Mouse (Mus musculus) right cerebral cortex, adult 18-20 months (tissue): ENCODE measurements around the gene Myrf.
A peak's percentile ranks its signal among the peaks of the same experiment; 100 is the strongest.

Experiments used
- DNase-seq: peaks from one replicate; pipeline ENCODE4 v3.0.0; 2022; ENCODE audit warnings: mixed read lengths

The Myrf gene

GRCm38 (mm10) chr19:10247165-10247564 is 6.6 kb upstream of the Myrf start:
- no peak for DNase-seq

DNA sequence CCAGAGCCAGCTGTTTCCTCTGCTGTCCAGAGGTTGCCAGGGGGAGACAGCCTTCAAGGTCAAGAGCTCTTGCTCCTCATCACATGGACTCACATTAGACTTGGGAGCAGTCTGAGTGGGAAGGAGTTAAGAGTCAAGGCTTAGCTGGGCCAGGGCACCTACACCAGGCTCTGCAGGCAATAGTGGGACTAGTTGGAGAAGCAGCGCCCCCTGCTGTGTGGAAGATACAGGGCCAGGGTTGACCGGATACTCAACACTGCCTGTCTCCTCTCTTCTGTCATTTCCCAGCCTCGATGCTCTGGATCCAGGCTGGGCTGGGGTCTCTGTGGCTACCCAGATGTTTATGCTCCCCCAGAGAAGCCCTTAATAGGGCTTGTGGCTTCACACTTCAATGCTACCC is 3.6 kb upstream of the Myrf start:
- peak; percentile 49 for DNase-seq

GRCm38 (mm10) chr19:10242916-10243315 is 2.4 kb upstream of the Myrf start:
- peak; percentile 34 for DNase-seq

- no peak for DNase-seq
Measured at GRCm38 (mm10) chr19:10239975-10240653, 434 bp downstream of the Myrf start.

DNA sequence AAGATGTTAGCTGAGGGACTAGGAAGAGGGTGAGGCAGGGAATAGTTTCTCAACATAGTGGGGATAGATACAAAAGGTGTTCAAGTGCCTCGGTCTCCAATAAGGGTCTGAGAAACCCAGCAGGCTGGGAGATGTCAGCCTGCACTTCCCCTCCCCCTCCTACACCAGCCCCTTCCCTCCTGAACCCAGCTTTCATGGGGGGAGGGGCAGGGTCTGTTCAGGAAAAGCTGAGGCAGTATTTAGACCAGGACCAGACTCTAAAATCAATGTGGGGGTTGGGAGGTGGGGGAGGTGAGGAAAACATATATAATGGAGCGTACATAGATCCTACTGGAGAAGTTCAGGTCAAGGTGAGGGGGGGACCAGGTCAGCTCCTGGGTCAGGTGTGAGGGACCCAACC is 1.1 kb downstream of the Myrf start:
- no peak for DNase-seq

DNA sequence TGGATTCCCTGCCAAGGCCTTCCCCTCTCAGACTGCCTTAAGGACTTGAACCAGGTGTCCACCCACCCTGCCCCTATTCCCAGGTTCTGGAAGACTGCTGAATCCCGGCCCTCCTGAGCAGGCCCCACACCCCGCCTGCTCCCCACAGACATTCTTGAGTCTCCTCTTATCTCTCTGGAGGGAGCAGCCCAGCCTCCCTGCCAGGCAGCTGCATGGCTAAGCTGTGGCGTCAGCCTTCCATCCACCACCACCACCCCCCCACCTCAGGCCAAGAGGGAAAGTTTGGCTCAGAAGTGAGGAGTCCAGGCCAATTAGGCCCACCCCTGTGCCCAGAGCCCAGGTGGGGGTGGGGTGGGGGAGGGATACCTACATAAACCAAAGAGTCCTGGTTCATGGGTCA is 2.1 kb downstream of the Myrf start:
- DNase-seq: no peak

DNA sequence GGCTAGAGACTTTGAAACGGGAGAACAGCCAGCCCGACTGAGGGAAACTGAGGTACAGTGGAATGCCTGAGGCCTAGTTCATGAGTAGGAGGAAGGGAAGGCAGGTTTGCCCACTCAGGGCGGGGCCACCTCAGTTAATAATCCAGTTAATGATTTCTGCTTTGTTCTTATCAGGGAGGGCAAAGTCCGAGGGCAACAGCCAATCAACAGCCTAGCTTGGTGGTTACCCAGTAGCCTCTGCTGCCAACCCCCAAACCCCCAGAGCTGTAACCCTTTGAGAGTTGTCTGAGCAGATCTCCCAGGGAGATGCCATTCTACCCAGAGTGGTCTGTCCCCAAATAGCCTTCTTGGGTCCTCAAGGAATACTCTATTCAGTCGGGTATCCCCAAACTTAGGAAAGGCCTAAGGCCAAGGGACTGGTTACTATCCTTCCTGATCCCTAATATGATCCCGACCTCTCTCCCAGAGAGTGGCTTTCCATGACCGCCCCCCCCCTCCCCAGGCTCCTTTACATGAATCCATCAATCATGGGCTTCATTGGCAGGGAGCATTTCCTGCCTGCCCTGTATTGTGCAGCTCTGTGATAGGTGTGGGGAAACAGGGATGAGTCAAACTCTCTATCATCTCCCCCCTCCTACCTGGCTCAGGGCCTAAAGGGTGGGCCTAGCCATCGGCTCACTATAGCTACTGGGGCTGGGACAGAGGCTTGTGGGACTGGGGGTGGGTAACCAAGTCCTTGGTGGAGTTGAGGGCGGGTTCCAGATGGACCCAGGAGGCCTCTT is 4.6 kb downstream of the Myrf start:
- DNase-seq: no peak

DNA sequence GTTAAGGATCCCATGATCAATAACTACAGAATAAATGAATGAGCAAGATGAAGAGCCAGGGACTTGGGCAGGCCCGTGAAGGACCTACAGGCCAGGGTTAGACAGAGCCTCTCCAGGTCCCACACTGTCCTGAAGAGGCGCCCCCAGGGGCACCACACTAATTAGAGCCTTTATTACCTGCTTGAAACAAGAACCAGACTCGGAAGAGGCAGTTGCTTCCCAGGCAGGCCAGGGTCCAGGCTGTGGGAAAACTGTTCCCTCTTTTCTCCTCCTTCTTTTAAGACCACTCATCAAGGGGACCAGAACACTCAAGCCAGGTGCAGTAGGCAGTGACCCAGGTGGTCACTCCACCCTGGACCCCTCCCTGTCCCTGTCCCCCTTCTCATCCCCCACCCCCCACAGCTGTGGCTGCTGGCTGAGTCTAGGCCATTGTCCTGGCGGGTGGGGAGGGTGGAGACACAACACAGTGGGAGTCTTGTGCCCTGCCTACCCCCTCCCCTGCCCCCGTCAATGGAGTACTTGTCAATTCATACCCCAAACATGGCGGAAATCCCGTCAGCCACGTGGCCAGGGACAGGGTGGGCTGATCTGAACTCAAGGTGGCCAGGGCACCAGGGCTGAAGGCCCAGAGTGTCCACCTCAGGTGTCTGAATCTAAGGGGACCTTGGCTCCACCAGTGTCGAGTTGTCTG is 8.1 kb downstream of the Myrf start:
- DNase-seq: peak; percentile 54

DNA sequence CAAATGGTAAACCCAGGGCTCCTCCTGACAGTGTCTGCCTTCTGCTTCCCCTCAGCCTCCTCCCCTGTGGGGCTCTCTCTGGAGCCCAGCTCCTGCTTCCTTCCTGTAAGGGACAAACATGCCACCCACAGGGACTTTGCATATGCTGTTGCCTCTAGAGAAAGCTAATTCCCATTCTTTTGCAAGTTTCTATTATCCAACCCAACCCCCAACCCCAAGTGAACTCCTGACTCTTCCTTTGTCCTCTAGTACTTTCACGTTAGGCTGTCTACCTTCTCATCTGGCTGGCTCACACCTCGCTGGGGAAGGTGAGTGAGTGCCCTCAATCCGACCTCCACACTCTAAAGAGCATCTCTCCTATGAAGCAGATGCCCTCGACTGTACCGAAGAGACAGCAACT is 8.7 kb downstream of the Myrf start:
- DNase-seq: no peak

DNA sequence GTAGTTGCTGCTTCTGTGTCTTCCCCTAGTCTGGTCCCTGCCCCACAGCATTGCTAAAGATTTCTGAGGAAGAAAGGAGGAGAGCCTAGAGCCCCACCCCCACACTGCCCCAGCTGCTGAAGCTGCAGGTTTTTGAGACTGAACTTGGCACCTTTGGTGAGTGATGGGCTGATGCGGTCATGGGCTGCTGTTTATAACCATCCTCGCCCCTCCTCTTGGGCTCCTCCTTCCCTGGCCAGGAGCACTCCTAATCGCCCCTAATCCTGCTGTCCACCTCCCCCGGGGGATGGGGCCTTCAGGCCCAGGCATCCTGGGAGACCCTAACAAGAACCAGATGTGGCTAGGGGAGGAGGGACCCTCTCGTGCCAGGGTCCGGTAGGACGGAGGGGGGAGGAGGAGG is 9.5 kb downstream of the Myrf start:
- no peak for DNase-seq

DNA sequence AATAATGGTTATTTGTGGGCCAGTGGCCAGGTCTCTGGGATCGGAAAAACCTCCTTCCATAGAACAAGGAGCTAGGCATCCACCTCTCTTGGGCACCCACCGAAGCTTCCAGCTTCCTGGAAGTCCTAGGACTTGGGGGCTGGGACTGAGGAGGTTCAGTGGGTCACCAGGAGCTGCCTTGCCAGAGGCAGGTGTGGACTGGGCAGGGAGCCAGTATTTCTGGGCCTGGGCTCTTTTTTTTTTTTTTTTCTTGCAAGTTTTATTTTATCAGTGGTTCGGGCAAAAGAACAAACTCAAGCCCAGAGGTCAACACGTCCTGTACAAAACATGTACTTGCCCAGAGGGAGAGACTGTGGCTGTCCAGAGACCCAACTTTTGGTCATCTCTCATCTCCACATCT is 14.8 kb downstream of the Myrf start:
- no peak for DNase-seq

DNA sequence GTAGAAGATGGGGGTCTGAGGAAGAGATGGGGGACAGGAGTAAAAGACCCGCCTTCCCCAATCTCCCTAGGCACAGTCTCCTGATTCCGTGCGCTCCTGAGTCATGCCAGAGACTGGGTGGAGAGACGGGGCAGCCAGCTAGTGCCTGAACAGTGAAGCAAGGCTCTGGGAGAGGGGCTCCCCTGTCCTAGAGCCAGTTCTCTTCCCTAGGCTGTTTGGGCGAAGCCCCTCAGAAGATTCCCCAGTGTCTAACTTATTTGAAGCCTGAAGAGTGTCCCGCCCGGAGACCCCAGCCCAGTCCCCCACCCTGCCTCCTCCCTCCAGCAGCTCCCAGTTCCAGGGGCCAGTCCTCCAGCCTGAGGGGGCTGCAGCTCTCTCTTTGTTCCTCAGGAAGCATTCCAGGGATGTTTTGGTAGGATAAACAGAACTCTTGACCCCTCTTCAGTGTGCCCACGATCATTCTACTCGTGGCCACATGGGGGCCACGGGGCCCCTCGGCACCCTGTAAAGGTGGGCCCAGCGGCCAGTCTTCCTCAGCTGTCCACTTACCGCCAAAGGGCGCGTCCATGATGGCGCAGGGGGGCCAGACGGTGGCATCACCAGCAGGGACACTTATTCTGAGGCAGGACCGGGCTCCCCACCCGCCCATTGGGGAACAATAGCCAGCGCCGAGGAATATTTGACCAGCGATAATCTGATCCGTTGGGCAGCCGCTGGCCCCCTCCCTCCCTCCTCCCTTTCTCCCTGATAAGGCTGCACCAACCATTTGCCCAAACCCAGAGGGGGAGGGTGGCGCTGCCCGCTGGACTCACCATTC is 15.7 kb downstream of the Myrf start:
- DNase-seq: no peak

DNA sequence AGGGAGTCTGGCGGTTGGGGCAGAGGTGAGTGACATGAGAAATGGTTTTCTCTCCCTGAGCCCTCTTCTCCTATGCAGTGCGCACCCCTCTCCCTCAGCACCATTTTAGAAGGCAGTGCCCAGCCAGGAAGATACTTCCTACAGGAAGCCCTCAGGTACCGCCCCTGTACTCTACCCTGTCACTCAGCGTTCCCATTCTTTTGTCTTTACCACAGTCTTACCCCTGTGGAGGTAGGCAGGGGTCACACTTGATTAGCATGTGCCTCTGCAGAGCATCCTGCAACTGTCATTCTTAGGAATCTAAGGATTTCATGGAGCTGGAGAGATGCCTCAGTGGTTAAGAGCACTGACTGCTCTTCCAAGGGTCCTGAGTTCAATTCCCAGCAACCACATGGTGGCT is 17.0 kb downstream of the Myrf start:
- DNase-seq: no peak

GRCm38 (mm10) chr19:10222656-10223055 is 17.9 kb downstream of the Myrf start:
- DNase-seq: no peak

GRCm38 (mm10) chr19:10221585-10221984 is 19.0 kb downstream of the Myrf start:
- DNase-seq: no peak

DNA sequence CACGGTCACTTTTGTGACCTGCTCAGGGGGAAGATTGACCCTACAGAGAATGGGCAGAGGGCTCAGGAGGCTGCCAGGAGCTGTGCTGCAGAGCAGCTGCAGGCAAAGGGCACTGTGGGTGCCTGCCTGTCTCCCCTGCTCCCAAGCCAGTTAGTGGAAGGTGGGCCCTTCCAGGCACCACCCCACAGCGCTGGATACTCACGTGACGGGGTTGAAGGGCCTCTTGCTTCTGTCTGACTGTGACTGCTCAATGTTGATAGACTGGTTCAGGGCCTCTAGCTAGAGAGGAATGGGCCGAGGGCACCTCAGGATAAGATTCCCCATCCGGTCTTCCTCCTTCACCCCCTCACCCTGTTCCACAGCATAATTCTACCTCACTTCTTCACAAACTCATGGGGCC is 21.0 kb downstream of the Myrf start:
- no peak for DNase-seq

GRCm38 (mm10) chr19:10219108-10219507 is 21.4 kb downstream of the Myrf start:
- DNase-seq: peak; percentile 51

DNA sequence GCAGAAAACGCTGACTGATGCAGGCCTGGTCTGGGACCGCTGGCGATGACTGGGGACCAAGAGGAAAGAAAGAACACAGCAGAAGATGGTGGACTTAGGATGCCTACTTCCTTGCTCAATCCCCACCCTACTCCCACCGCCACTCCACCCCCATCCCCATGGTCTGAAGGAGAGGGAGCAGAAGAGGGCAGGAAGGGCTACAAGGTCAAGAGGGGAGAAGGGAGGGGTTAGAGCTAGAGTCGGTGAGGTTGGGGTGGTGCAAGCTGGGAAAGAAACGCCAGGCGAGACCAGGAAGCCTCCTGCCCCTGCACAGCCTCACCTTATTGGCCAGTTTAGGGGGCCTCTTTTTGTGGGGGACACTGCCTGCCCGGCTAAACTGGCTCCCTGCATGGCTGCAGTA is 24.4 kb downstream of the Myrf start:
- no peak for DNase-seq

GRCm38 (mm10) chr19:10213796-10214471 is 26.6 kb downstream of the Myrf start:
- no peak for DNase-seq

- DNase-seq: no peak
Measured at GRCm38 (mm10) chr19:10210885-10211284, 29.7 kb downstream of the Myrf start.

- no peak for DNase-seq
Measured at GRCm38 (mm10) chr19:10208851-10209250, 31.7 kb downstream of the Myrf start.

DNA sequence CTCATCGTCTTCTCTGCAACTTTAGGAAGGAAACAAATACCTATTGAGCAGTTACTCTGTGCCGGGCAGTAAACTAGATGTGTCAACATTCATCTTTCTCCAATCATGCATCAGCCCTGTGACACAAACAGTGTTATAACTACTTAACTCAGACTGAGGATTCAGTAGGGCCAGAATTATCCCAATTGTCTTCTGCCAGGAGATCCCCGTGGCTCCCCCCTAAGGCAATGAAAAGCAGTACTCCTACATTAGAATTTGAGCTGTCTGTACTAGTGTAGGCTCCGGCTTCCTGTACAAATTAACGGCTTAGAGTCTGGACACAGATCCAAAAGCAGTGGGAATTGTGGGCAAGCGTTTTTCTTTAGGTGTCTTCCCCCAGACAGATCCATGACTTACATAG is 35.5 kb downstream of the Myrf start:
- DNase-seq: no peak

DNA sequence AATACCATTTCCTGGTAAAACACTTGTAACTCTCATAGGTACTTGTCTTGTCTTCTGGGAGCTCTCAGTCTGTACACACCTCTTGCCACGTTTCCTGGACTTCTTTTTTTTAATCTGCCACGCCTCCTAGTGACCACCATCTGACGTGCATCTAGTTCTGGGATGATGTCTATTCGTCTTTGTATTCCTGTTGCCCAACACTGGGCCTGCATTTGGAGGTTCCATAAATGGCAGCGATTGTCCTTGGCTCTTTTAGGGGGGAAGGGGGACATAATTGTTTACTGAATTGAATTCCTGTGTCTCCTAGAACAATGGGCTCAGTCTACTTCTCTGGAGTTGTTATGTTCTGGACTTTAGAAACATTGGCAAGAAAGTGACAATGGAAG is 35.9 kb downstream of the Myrf start:
- DNase-seq: peak; percentile 57
